Mouse (Mus musculus) thymus, adult 2 months (tissue): ENCODE measurements around the gene Gspt1. TPM values are rescaled to one million over a fixed set of nuclear protein-coding genes. Genes with fewer than 3 reads are reported as not detected.

Experiments used
- DNase-seq: peaks from one replicate; pipeline ENCODE4 v3.0.0; 2021
- H3K27ac ChIP-seq: fragments of 200-500 bp; 2 replicates; pipeline ENCODE4 v1.5.1; 2012; ENCODE audit warnings: low read length, control low read depth; ENCODE audit not compliant: control insufficient read depth, insufficient read depth
- H3K27me3 ChIP-seq: fragments of 200-500 bp; 2 replicates; pipeline ENCODE4 v1.6.1; 2012; ENCODE audit warnings: mild to moderate bottlenecking, low read length, moderate library complexity, mixed read lengths; ENCODE audit not compliant: control insufficient read depth, insufficient read depth
- H3K36me3 ChIP-seq: fragments of 200-500 bp; 2 replicates; pipeline ENCODE4 v1.6.1; 2012; ENCODE audit warnings: mild to moderate bottlenecking, low read length, moderate library complexity; ENCODE audit not compliant: control insufficient read depth, insufficient read depth
- H3K4me1 ChIP-seq: fragments of 200-500 bp; replicated peaks from 2 replicates; pipeline ENCODE4 v1.6.1; 2012; ENCODE audit warnings: low read length; ENCODE audit not compliant: control insufficient read depth, insufficient read depth
- H3K4me3 ChIP-seq: fragments of 200-500 bp; 2 replicates; pipeline ENCODE4 v1.5.1; 2012; ENCODE audit warnings: mild to moderate bottlenecking, low read length, control low read depth, moderate library complexity; ENCODE audit not compliant: control insufficient read depth, insufficient read depth
- CTCF ChIP-seq: fragments of 200-500 bp; IDR thresholded peaks from 2 replicates; pipeline ENCODE4 v1.5.1; 2012; ENCODE audit warnings: mild to moderate bottlenecking, control low read depth, low read length, moderate library complexity, borderline replicate concordance; ENCODE audit not compliant: control insufficient read depth, poor library complexity, insufficient read depth; ENCODE audit errors: extremely low read depth
- POLR2A ChIP-seq: fragments of 200-500 bp; IDR thresholded peaks from 2 replicates; pipeline ENCODE4 v1.6.1; 2012; ENCODE audit warnings: mild to moderate bottlenecking, low read length, control low read depth, moderate library complexity; ENCODE audit not compliant: control insufficient read depth, poor library complexity, insufficient read depth; ENCODE audit errors: extremely low read depth
- WGBS: fragments of 180-500 bp; shearing (Covaris S2); methylation state at CpG from one replicate; pipeline ENCODE4 v1.1.7; 2018; 5-methylcytosine and 5-hydroxymethylcytosine counted together
- polyA plus RNA-seq: library from polyadenylated mRNA; depleted of rRNA; stranded (reverse); fragments of >200 nt; gene quantifications from 2 replicates; pipeline ENCODE4 v1.2.3, GENCODE M21; 2012

The Gspt1 gene
- polyA plus RNA-seq, 1 experiment, result 47.5 TPM

DNA sequence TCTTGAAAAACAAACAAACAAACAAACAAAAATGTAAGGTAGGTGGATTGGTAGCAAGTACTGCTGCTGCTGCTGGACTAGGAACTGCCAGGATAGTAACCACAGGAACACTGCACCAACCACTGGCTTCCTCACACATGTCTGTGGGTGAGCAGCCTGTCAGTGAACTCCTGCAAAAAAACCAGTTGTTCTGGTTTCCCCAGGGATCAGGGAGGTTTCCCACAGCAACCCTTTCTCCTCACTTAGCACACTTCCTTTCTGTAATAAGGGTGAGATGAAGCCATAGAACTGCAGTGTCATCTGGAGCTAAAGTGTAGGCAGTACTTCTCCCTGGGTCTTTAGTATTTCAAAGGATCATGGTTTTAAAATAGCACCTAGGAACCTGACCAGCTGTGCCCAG is 9.1 kb upstream of the Gspt1 start:
- TF ChIP-seq POLR2A (no peak), CTCF (no peak)
- no peak overlapping the region for H3K27ac ChIP-seq
- H3K36me3 ChIP-seq, result no peaks in the 10 kb centered on the region
- DNase-seq, result no peak
- H3K4me3 ChIP-seq, result no peak overlapping the region
- no peaks in the 10 kb centered on the region for H3K27me3 ChIP-seq
- no peaks in the 10 kb centered on the region for H3K4me1 ChIP-seq

DNA sequence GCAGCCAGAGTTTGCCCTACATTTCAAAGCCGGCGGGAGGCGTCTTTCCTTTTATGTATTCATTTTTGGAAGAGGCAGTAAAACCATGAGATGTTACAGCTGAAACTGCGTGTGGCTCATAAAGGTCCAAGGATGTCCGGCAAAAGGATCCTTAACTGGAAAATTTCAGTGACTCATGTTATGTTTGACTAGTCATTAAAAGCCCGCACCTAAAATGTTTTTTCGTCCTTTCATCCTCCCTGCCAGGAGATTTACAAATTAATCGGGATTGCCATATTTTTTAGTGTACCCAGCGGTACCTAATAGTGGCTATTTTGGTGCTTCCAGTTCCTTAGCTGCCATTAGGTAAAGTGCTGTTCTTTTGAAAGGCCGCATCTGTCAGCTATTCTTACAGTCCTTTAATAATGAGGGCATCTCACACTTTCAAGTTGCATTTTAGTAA is 619 bp upstream of the Gspt1 start:
- H3K27me3 ChIP-seq, result no peaks in the 10 kb centered on the region
- 23% methylated on average over 10 of the region's 10 CpGs for WGBS
- H3K27ac ChIP-seq, result peak overlapping the region; percentile 70
- DNase-seq, result no peak
- peak overlapping the region; percentile 48 for H3K4me3 ChIP-seq
- 0 out of 2 replicates have a peak, but pooled peaks cover 4% of the 10 kb centered on the region for H3K4me1 ChIP-seq
- TF ChIP-seq CTCF (no peak), POLR2A (no peak)
- H3K36me3 ChIP-seq, result no peaks in the 10 kb centered on the region

DNA sequence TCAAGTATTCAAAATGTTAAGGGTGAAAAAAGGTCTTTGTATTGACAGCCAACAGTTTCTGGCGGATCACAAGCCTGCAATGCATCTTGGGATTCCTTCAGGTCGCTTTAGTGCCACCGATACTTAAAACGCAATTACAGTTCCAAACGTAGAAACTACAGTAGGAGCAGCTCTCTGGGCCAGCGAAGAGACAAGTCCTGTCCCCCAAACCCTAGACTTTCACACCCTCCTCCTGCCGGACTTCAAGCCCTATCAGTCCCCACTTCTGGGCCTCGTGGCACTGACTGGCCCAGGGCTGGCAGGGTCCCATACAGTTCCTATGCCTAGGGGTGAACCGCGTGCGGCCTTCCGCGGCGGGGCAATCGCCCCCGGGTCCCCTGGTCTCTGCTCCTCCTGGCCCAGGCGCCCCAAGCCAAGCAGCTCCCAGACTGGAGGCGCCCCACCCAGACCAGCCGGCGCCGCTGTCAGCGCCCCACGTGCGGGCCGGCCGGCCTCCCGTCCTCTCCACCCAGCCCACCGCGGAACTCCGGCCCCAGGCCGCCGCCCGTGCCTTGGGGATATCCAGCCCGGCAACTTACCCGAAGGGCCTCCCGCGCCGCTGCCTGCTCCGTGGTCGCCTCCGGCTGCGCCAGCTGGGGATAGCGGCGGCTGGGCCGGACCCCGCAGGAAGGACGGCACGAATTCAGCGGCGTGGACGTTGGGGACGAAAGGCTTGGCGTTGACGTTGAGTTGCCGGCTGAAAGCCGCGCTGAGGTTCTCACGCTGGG is 877 bp downstream of the Gspt1 start:
- H3K27me3 ChIP-seq, result no peaks in the 10 kb centered on the region
- H3K4me1 ChIP-seq, result 0 out of 2 replicates have a peak, but pooled peaks cover 4% of the 10 kb centered on the region
- peak; percentile 50 for DNase-seq
- TF ChIP-seq POLR2A, result no peak
- no peak for TF ChIP-seq CTCF
- H3K36me3 ChIP-seq, result no peaks in the 10 kb centered on the region
- H3K4me3 ChIP-seq, result peak overlapping the region; percentile 76
- under 1% methylated on average over 57 of the region's 58 CpGs for WGBS
- H3K27ac ChIP-seq, result peak overlapping the region; percentile 57

DNA sequence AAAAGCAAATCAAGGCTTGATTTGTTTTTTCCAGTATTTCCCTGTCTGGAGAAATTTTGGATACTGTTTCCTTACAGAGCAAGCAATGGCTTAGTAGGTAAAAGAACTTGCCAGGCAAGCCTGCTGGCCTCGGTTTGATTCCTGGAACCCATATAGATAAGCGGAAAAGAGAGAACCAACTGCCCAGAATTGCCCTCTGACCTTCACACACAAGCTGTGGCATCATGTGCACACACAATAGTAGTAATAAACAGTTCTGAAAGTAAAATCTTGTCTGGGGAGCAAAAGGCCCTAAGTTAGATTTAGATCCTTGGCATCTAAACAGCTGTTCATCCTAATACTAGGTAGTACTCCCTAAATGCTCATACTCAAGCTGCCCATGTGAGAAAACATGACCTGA is 6.3 kb downstream of the Gspt1 start:
- WGBS, result 88% methylated on average over 2 of the region's 2 CpGs
- Histone ChIP-seq H3K4me3 (no peak overlapping the region), H3K36me3 (no peaks in the 10 kb centered on the region), H3K27me3 (no peaks in the 10 kb centered on the region), H3K4me1 (peaks cover 8% of the 10 kb centered on the region; the same call in 1 of the 2 replicates), H3K27ac (no peak overlapping the region)
- no peak for DNase-seq
- TF ChIP-seq CTCF (no peak), POLR2A (no peak)

DNA sequence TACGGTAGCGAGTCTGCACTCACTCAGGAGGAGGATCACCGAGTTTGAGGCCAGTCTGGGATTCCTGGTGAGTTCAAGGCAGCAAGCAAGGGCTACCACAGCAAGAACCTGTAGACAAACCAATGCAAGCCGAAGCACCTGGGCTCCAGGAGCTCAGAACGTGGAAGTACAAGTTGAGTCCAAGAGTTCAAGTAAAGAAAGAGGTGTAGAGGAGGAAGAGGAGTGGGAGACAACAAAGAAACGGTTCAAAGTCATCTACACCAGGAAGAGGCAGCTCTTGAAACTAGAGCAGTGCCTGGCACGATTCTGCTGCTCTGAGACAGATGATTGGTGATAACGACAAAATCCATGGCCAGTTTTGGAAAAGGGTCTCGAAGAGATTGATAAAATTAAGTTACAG is 8.4 kb downstream of the Gspt1 start:
- no peaks in the 10 kb centered on the region for H3K36me3 ChIP-seq
- no peak for DNase-seq
- no peak overlapping the region for H3K4me3 ChIP-seq
- TF ChIP-seq POLR2A (no peak), CTCF (no peak)
- 75% methylated on average over 9 of the region's 9 CpGs for WGBS
- H3K27ac ChIP-seq, result no peak overlapping the region
- no peaks in the 10 kb centered on the region for H3K27me3 ChIP-seq
- H3K4me1 ChIP-seq, result peaks cover 5% of the 10 kb centered on the region; the same call in 1 of the 2 replicates

DNA sequence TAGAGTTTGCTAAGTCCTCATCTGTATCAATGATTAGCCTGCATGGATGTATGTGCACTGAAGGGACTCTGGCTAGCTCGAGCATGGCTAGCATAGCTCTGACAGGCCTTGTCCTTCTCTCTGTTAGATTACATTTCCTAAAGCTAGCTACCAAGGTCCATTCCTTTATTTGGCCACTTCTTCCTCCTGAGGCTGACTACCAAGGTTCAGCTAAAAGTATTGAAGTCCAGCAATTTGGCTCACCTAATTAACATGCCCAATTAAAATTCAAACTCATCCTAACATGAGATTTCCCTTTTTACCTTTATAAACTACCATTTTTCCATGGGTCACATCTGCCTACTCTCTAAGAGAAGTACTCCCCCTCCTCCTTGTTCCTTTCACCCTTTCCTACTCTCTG is 11.7 kb downstream of the Gspt1 start:
- H3K36me3 ChIP-seq, result peaks cover 11% of the 10 kb centered on the region
- H3K27me3 ChIP-seq, result no peaks in the 10 kb centered on the region
- H3K4me3 ChIP-seq, result no peak overlapping the region
- WGBS, result 100% methylated on average over 1 of the region's 1 CpGs
- H3K27ac ChIP-seq, result no peak overlapping the region
- no peak for DNase-seq
- H3K4me1 ChIP-seq, result peaks cover 5% of the 10 kb centered on the region; the same call in 1 of the 2 replicates
- TF ChIP-seq POLR2A (no peak), CTCF (no peak)

DNA sequence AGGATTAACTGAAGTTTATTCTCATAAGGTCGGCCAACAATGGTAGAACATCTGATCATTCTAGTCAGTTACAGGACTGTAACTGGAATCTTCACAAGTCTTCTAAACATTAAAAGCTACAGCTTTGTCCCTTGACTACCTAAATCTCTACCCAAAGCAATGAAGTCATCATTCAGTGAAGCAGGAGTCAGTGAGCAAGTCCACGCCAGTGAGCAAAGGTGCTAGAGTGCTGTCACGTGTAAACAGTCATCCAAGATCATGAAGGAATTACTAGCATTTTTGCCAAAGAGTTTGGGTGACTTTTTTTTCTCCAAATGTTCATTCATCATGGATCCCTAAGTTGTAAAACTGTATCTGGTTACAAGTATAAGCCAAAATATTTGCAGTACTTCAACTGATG is 36.3 kb downstream of the Gspt1 start:
- 94% methylated on average over 3 of the region's 3 CpGs for WGBS
- DNase-seq, result no peak
- Histone ChIP-seq H3K27ac (no peak overlapping the region), H3K4me1 (no peaks in the 10 kb centered on the region), H3K4me3 (no peak overlapping the region), H3K36me3 (peaks cover 35% of the 10 kb centered on the region), H3K27me3 (no peaks in the 10 kb centered on the region)
- TF ChIP-seq POLR2A, result no peak
- TF ChIP-seq CTCF, result no peak
